Mouse (Mus musculus): Measurements from ENCODE around the gene Sh3gl3. TPM values are rescaled to one million over a fixed set of nuclear protein-coding genes. Genes with fewer than 3 reads are reported as not detected.

Gene Sh3gl3
- not detected in 2 replicates for total RNA-seq (2017)

DNA sequence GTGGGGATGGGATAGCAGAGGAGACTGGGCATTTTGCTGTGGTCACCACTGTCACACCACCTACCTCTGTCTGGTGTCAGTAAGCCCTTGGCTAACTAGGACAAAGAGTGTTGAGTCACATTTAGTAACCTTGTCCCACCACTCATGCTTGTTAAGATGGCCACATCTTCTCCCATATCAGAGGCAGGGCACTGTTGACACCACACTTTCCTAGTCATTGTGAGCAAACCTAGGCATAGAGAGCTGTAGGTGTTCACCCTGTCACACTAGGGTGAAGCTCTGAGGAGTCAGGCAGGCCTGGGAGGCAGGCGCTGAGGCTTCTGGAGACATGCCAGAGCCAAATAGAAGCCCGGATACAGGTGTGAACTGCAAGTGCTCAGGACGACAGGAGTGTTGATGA, at the start of gene Sh3gl3:
Gene Sh3gl3, plus strand, starts transcription at position 301 of the 400 bp plus-strand sequence.
- ATAC-seq (ENCODE audit: extremely low read depth, insufficient number of reproducible peaks, low FRiP score, poor library complexity, severe bottlenecking): 0 out of 2 replicates have a peak, but pooled peaks have one; percentile 3

DNA sequence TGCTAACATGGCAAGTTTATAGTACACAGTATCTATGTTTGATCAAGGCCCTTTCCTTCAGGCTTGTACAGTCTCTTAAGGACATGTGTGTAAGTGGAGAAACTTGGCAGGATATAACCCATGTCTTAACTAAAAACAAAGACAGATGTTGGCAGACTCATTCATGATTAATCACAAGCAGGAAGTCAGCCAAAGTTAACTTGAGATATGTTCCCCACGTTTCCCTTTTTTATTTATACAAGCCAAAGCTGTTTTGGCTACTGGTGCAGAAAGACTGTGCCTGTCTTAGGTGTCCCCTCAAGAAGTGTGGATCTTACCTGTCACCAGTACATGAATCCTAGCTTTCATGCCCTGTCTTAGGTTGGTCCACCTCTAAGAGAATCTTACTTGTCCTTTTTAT, 35.4 kb upstream of the Sh3gl3 start:
- no peak for ATAC-seq (ENCODE audit: extremely low read depth, insufficient number of reproducible peaks, low FRiP score, poor library complexity, severe bottlenecking)

DNA sequence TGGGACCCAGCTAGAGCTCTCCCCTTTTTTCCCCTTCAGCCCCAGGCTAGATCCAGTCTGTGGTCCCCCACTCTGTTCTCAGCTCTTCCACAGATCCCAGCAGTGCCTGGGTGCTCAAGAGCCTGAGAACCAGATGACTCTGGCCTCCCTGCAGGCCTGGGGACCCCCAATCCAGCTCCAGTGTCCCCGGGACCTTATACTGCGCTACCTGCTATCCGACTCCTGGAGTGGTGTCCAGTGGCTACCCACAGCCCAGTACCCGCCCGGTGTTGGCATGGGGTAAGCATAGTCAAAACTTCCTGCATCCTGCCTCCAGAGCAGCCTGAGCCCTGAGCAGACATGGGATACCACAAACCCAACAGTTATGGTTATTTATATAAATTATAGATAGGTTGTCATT, 26.5 kb upstream of the Sh3gl3 start:
- ATAC-seq (ENCODE audit: extremely low read depth, insufficient number of reproducible peaks, low FRiP score, poor library complexity, severe bottlenecking): no peak

DNA sequence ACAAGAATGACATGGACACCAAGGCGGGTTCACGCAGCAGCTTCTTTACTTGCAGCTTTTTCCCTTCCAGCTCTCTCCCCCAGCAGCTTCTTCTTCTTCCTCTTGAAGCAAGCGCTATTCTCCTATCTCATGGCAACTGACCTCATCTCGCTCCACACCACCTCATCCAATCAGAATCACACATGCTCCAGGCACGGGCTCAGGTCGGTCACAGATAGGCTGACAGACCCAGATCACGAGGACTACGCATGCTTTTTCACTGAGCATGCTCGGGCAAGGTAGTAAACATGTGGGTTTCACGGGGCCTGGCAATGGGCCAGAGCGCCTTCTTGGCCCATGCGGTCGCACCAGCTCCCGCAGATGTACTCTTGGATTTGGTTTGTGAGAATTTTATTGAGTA, 9.0 kb upstream of the Sh3gl3 start:
- ATAC-seq (ENCODE audit: extremely low read depth, insufficient number of reproducible peaks, low FRiP score, poor library complexity, severe bottlenecking): no peak

DNA sequence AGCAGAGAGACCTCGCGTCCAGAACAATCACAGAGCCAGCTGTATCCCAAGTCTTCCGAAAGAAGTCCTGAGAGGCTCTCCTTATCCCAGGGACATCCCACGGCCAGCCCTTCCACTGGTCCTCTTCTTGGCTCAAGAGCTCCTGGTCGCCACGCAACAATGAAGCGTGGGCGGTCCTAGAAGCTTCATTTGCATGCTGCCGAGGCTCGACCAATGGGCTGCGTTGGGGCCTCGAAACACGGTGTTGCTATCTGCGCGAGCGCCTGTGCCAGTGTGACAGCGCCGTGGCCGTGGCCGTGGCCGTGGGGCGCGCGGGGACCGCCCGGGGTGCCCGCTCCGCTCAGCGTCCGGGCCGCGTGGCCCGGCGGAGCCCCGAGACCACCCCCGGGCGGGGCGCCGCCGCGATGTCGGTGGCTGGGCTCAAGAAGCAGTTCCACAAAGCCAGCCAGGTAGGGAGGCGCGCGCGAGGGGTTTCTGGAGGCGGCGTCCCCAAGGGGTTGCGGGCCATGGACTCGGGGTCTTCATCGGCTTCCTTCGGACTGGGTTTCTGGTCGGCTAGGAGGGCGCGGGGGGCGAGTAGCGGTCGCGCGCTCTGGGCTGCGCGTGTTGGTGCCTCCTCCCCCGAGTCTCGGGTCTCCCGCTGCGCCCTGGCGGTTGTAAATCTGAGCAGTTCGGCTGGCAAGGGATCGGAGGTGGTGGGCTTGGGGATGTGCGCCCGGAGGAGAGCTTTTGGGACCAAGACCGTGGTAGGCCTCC, 1.1 kb downstream of the Sh3gl3 start:
- ATAC-seq (ENCODE audit: extremely low read depth, insufficient number of reproducible peaks, low FRiP score, poor library complexity, severe bottlenecking): no peak

DNA sequence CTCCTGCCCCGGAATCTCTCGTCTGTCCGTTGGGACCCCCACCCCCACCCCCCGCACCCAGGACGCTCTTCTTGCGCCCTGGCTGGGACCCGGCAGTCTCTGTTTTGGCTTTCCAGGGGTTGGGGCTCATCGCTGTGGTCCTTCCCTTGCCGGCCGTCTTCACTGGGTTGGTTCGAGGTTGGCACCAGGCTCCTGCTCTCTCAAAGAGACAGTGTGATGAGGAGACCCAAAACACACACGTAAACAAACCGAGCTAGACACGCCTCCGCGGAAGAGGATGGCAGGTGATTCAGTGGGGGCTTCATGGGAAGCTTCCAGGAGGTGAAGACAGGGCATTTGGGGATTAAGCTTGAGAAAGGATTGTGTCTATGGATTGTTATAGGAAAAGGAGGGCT, 1.7 kb downstream of the Sh3gl3 start:
- ATAC-seq (ENCODE audit: extremely low read depth, insufficient number of reproducible peaks, low FRiP score, poor library complexity, severe bottlenecking): no peak

DNA sequence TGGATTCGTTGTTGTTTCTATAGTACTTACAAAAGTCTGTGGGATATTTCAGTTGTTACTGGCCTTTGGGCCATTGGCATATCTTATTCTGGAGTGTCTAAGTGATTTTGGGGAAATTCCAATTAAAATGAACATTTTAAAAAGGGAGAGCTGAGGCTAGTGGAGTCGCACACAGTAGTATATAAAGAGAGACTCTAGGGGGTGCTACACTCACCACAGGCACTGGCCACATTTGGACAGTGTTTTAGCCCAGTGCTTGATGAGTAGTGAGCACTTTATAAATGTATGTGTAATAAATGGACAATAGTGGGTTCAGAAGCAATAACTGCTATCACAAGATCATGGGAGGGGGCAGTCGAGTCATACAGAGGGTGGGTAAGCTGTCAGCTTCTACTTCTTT, 2.6 kb downstream of the Sh3gl3 start:
- no peak for ATAC-seq (ENCODE audit: extremely low read depth, insufficient number of reproducible peaks, low FRiP score, poor library complexity, severe bottlenecking)

DNA sequence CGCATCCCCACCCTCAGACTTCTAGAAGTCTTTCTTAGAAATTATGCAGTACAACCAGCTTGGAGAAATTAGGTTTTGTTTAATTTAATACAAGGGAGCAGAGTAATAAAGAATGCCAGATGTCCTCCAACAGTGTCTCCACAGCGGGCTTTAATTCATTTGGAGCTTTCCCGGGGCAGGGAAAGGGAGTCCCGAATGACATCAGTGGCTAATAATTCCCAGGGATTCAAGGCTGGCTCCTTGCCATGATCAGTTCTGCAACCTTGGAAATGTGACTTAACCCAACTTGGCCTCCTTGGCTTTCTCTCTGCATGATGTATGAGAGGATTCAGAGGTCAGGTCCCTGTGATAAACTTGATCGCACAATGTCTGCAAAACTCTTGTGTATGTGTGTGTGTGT, 3.7 kb downstream of the Sh3gl3 start:
- no peak for ATAC-seq (ENCODE audit: extremely low read depth, insufficient number of reproducible peaks, low FRiP score, poor library complexity, severe bottlenecking)

DNA sequence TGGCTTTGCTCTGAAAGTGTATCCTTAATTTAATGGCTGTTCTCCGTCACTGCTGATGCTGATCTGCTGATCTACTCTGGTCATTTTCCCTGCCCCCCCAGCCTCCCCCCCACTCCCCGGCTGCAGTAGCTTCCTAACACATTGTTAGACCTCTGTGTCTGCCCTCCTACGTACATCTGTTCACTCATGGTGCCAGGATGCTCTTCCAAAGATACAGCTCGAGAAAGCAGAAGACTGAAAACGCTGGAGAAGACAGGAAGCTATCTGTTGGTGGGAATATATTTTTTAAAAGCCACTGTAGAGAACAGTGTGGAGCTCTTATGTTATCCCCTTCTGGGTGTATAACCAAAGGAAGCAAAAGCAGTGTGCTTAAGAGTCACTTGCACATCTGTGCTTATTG, 7.3 kb downstream of the Sh3gl3 start:
- no peak for ATAC-seq (ENCODE audit: extremely low read depth, insufficient number of reproducible peaks, low FRiP score, poor library complexity, severe bottlenecking)

DNA sequence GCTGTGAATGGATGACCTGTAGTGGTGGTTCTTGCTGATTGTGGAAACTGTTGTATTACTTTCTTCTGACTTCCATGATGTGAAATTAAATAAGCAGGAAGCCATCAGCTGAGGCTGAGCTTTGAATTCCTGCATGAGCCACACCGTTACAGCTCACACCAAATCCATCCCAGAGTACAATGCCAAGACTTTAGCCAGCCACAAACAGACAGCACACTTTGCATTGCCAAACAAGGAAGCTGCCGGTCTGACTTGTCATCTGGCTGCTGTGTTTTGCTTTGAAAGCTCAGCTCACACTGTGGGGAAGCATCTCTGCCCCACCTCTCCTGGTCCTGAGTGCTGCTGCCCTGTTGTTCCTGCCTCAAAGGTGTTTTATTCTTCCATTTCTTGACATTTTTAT, 9.1 kb downstream of the Sh3gl3 start:
- ATAC-seq (ENCODE audit: extremely low read depth, insufficient number of reproducible peaks, low FRiP score, poor library complexity, severe bottlenecking): no peak

DNA sequence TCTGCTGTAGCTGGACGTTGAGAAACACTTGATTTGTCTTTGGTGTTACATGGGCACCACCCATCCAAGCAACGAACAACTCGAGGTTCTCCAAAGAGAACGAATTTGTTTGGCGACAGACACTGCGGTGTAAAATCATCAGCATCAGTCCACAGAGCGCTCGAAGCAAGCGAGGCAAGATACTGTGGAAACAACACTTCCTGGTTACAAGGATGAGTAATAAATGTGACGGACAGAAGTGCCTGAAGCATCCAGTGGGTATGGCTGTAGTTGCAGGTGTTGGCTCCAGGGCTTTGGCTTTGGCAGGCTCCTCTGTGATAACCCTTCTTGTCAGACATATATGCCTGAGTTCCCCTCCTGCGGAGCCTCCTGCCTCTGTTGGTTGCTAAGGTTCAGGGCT, 18.0 kb downstream of the Sh3gl3 start:
- ATAC-seq (ENCODE audit: extremely low read depth, insufficient number of reproducible peaks, low FRiP score, poor library complexity, severe bottlenecking): no peak

DNA sequence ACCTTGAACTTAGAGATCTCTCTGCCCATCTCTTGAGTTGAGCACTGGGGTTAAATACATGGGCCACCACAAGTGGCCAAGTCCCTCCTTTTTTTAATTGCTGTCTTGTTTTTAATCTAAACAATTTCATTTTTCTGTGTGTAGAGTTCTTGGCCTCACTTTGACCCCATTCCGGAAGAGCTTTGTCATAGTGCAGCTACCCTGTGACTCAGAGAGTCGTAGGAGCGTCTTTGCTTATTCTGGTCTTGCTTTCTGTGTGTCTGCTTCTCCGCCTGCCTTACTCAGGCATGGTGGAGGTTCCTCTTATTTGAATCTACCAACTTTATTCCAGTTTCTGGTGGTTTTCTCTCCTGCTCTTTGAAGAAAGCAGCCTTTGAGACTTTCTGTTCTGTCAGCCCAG, 18.9 kb downstream of the Sh3gl3 start:
- ATAC-seq (ENCODE audit: extremely low read depth, insufficient number of reproducible peaks, low FRiP score, poor library complexity, severe bottlenecking): no peak

DNA sequence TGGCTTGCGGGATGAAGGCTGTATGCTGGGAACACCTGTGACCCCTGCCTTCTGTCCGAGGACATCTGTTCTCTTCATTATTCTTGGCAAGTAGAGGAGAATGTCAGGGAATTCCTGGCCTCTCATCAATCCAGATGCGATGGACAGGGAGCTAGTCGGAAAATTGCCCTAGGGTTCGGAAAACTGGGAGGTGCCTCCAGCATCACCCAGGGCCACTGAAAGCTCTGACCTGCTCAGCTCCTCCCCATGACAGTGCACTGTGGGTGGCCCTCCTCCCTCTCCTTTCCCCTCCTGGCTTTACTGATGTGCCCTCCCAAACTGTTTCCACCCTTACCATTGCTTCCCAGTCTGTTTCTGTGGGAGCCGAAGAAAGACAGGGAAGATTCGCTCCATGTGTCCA, 29.5 kb downstream of the Sh3gl3 start:
- ATAC-seq (ENCODE audit: extremely low read depth, insufficient number of reproducible peaks, low FRiP score, poor library complexity, severe bottlenecking): no peak

DNA sequence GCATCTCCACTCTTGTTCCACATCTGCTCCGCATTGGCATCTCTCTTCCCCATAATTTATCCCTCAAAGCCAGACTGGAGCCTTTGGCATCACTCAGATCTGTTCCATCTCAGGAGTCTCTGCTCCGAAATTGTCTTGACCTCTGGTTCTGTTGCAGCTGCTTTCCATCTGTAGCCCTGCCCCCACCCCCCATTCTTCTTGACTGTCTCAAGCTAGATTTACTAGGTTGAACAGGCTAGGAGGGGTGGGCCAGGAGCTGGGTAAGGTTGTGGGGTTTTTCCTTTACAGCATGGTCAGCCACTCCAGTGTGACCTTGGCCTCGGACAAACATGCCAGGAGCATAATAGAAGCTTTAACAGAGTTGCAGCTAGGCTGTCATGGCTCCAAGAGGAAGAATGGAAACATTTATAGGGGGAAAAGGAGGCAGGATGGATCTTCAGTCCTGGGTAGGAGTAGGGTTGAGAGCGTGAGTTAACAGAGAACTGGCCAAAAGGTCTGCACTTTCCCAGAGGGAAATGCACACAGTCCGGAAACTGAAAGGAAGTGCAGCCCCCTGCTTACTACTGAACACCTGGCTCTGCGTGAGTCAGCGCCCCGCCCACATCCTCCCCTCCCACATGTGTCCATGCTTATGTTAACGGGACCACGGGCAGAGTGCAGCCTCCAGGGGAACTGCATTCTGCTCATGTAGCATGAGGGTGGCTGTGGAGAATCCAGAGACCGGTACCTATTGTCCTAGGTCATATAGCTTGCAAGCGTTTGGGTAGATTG, 30.6 kb downstream of the Sh3gl3 start:
- ATAC-seq (ENCODE audit: extremely low read depth, insufficient number of reproducible peaks, low FRiP score, poor library complexity, severe bottlenecking): no peak

DNA sequence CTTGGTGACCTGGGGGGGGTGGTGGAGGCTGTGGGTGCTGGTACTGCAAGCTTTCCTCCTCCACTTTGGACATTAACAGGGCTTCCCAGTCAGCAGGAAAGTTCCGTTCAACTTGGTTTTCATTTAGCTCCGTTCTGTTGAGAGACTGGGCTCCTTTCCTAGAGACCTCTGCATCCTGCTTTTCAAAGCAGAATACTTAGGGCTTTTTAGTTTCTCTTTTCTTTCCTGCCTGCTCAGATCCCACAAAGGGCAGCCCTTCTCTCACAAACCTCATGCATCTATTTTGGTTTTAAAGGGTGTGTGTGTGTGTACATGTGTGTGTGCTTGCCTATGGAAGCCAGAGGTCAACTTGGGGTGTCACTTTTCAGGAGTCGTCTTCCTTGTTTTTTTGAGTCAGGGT, 31.3 kb downstream of the Sh3gl3 start:
- no peak for ATAC-seq (ENCODE audit: extremely low read depth, insufficient number of reproducible peaks, low FRiP score, poor library complexity, severe bottlenecking)

DNA sequence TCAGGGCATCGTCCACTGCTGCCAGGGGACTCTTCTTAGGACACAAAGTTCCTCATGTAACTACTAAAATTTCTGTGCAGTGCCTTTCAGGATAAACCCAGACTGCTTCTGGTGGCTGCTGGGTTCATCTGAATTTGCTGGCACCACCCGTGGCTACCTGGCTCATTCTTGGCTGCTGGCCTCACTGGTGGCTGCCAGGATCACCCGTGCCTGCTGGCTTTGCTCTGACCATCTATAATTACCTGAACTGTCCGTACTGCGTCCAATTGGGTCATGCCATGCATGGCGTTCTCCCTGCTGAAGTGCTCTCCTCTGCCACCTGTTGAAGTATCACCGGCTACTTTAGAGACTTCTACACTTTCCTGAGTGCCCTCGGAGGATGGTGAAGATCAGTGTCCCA, 33.1 kb downstream of the Sh3gl3 start:
- no peak for ATAC-seq (ENCODE audit: extremely low read depth, insufficient number of reproducible peaks, low FRiP score, poor library complexity, severe bottlenecking)

DNA sequence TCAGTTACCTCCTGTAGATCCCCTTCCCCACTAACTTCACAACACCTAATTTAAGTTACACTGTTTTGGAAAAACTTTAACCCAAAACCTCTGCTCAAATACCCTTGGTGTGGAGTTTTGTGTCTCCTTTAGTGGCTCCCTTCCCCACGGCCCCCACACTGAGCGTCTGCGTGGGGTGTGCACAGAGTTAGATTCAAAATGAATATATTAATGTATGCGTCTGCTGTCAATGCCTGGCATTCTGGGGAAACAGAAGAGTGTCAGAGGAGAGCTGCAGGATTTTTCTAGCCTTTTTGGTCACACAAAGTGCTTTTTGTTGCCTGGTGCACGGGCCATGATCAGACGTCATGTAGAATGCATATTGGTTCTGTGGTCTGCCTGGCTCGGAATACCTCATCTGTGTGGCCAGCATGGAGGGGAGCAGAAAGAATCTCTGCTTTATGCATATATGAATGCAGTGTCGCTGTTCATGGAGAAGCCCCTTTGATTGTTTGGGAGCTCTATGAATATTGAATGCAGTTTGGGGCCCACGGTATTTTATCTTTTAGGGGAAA, 47.8 kb downstream of the Sh3gl3 start:
- ATAC-seq (ENCODE audit: extremely low read depth, insufficient number of reproducible peaks, low FRiP score, poor library complexity, severe bottlenecking): no peak

DNA sequence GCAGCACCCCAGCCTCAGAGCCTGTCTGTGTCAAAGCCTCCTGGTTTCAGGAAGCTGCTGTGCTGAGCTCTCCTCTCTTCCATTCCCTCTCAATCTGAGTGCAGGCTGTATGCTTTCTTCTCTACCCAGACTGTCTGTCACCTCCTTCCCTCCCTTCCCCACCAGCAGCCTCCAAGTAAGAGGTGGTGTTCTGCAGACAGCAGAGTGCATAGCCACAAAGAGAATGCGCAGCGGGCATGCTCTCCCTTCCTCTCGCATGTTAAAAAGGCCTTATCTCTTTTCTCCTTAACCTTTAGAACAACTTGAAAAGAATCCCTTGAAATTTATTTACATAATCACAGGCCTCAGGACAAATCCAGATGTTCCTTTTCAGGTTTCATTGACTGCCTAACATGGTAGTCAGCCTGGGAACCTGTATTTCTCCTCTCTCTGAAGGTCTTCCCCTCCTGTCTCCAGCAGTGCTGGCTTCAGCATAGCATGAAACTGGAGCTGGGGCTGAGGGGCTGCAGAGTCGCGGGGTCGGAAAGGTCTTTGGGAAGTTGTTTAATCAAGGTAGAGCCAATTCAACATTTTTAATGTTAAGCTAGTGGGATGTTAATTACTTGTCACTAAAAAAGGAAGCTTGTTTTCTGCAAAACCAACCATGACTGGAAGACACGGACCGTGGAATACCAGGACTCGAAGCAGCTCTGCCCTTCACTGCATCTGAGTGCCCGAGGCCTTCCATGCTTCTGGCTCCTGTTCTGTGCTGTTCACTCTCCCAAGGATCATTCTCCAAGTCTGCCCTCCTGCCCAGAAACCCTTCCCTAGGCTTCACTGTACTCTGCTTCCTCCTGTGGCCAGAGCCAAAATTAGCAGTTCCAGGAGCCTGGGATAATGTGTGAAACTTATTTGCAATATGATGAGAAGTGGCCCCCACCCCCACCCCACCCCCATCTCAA, 50.5 kb downstream of the Sh3gl3 start:
- ATAC-seq (ENCODE audit: extremely low read depth, insufficient number of reproducible peaks, low FRiP score, poor library complexity, severe bottlenecking): no peak

DNA sequence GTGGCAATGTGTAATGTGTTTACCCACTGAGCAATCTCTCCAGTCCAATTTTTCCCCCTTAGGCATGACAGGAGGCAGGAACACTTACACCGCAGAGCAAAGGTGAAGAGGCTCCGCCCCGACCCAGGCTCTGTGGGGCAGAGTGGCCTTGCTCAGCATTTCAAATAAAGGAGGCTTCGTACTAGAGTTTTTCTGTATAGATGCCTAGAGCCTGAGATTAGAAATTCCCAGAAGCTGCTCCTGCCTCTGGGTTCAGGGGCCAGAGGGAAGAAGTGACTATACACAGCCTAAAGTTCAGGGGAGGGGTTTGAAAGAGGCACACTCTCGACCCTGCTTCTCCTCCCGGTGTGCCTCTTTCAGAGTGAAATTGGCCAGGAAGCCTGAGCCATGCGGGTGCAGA, 59.6 kb downstream of the Sh3gl3 start:
- no peak for ATAC-seq (ENCODE audit: extremely low read depth, insufficient number of reproducible peaks, low FRiP score, poor library complexity, severe bottlenecking)

All from neutrophil, adult 5-6 weeks (primary cell).